Mouse (Mus musculus) T-helper 17 cell (primary cell): ENCODE results near the gene Ccdc81.

ENCODE experiments used
- in situ Hi-C, 2 experiments: fragments of 300-600 bp; cut with MboI, MseI; formaldehyde crosslinking; loops; 1 replicate in 1 of 2; 2 replicates in 1 of 2; pipeline ENCODE4 v1.15.1; 2025; ENCODE audit warnings: high pct_unique_total_duplicates in 2 of 2

Ccdc81 gene

GRCm38 (mm10) chr7:89879686-89880085 lies 23.7 kb downstream of the Ccdc81 start:
- in situ Hi-C loops, result no loop called here

DNA sequence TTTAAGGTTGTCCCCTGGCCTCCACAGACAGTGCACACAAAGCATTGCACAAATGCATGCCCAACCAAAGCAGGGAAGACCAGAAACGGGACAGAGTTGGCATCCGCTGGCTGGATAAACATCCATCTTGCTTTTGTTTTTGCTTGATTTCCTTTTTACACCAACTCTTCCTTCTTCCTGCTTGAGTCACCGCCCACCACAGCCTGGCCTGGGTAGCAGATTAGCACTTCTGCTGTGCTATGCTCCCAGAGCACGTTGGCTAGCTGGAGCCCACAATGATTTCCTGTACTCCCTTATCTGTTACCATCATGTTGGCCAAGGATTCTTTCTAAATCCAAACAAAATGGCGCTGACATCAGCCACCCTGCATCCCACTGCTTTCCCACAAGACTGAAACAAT lies 36.2 kb downstream of the Ccdc81 start:
- in situ Hi-C loops, result no loop called here

- in situ Hi-C loops, result no loop called here
Measured at GRCm38 (mm10) chr7:89864769-89865168, 38.7 kb downstream of the Ccdc81 start.

DNA sequence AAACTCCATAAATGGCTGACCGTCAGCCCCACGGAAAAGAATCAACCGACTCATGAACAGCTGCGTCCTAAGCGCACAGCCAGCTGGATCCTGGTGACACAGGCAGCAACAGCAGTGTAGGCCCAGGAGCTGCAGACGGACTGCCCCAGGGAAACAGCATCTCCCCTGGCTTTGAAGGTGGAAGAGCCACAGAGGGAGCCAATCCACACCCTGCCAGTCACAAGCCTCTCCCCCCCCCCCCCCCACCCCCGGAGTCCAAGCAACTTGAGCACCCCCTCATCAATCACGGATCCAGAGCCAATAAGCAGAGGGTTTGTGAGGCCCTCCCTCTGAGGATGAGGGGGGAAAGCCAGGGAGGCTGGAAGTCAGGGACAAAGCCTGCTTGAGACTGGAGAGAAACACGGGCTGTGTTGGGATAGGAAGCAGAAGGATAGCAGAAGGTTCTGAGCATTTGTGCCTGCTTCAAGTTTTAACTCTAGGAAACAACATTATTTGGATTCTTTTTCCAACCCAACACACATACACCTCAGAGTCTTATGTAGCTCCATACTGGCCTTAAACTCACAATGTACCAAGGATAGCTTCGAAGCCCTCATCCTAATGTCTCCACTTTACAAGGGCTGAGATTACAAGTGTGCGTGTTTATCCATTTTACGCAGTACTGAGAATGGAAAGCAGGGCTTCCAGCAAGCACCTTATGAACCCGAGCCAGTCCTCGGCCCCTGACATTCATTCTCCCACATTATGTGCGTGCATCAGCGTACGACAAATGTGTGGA lies 46.8 kb downstream of the Ccdc81 start:
- in situ Hi-C loops, result no loop called here

DNA sequence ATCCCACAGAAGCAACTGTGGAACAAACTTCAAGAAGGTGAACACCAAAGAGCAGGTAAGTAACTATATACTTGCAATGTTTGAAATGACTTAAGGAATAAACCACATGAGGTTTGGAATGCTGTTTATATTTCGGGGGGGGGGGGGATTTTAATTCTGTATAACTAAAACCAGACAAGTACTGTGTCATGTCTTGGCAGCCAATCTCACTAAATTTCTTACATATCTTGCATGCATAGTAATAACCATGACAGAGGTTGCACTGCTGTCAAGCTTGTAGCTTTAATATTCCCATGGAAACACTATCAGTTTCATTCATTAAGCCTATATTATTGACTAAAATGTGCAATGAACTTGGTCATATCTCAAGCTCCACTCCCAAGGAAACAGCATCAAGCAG lies 48.2 kb downstream of the Ccdc81 start:
- in situ Hi-C loops, result no loop called here

- in situ Hi-C loops, result no loop called here
Measured at GRCm38 (mm10) chr7:89853131-89853530, 50.3 kb downstream of the Ccdc81 start.

DNA sequence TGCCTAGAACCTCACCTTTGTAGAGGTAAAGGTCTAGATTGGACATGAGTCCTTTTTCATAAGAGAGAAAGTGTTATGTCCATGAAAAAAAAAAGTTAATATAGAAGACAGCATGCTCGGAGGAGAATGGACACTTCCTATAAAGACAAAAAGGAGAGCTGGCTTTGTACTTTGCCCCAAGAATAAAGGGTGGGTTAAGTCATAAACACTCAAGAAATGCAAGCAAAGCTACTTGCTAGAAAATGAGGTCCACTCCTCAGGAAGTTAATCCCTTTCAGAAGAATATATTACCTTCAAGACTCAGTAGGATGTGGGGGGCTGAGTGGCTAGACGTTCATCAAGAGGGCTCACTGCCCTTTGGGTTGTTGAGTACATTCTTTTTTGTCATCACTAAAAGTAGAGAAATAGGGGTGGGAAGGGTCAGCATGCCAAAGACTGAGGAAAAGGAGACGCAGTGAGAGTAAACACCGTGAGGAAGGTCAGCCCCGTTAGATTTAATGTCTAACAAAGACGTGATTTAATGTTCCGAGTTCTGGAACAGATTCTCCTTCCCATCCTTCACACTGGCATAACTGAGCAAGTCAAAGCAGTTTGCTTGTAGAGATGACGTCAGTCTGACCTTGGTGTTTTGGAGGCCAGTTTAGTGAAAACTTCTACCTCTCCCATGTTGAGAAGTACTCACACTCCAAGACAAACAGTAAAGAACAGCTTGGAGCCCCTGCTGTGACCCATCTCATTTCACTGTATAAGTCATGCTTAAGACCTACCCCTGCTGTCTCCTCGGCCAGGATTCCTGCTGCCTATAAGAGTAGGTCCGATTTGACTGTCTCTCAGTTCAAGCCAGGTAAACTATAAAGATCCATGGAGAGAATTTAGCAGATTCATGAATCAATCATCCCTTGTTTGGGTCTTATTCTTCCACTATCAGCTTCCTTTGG lies 51.0 kb downstream of the Ccdc81 start:
- in situ Hi-C loops, result no loop called here

DNA sequence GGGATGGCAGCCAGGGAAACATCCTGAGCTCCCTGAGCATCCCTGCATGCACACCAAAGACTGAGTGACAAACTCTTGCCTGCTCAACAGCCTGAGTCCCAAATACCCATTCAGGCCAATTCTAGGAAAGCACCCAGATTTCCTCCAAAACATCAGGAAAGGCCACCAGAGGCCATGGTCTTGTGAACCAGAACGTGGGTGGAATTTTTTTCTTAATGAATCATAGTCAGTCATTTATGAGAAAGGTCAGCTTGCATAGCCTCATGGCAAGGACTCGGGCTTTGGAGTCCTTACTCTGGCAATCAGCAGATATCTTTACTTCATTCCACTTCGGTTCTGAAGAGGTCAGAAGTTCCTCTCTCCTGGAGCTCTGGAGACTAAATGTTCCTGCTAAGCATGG lies 52.9 kb downstream of the Ccdc81 start:
- in situ Hi-C loops, result no loop called here

- in situ Hi-C loops, result loop anchor here (5.0 to 25.0 kb wide), 4 partner anchors 48 to 758 kb away; no protein-coding TSS in a partner anchor
Measured at GRCm38 (mm10) chr7:89845669-89846068, 57.8 kb downstream of the Ccdc81 start.

- in situ Hi-C loops, result loop anchor here (5.0 to 25.0 kb wide), 4 partner anchors 346 to 756 kb away; no protein-coding TSS in a partner anchor
Measured at GRCm38 (mm10) chr7:89843533-89843932, 59.9 kb downstream of the Ccdc81 start.

GRCm38 (mm10) chr7:89843121-89843520 lies 60.3 kb downstream of the Ccdc81 start:
- in situ Hi-C loops, result loop anchor here (5.0 to 25.0 kb wide), 4 partner anchors 346 to 756 kb away; no protein-coding TSS in a partner anchor

DNA sequence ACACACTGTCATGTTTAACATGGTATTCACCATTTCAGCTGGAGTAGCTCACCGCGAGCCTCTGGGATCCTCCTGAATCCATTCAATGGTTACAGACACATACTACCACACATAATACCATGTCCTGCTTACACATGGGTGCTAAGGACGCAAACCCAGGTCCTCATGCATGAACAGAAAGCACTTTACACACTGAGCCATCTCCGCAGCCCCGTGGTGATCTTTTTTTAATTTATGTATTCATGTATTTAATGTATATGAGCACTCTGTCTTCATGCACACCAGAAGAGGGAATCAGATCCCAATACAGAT lies 61.1 kb downstream of the Ccdc81 start:
- in situ Hi-C loops, result loop anchor here (5.0 to 25.0 kb wide), 4 partner anchors 345 to 755 kb away; no protein-coding TSS in a partner anchor

DNA sequence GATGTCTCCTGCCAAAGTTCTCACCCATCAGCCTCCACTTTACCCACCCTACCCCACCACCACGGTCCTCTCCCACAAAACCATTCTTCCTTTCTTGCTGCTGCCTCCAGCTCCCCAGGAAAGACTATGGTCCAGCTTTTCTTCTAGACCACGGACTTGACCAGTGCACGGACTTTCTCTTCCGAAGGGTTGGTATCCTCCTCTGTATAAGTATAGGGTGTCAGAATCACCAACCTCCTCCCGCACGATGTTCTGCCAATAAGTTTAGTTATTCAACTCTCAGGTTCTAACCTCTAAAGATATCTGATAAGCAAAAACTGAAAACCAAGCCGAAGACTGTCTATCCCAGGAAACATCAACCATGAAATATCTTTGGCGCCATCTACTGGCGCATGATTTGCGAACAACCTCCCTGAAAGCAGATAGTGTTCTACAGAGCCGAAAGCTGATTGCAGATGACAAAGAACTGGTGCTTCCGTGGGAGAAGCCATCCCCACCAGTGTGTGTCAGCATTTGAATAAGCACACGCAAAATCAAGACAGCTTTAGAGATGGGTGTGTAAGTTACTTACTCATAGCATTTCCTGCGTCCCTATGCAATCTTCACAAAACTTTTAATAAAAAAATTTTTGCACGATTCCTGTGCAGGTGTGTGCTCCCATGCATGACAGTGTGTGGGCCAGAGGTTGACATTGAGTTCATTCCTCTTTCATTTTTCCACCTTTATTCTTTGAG lies 61.6 kb downstream of the Ccdc81 start:
- in situ Hi-C loops, result loop anchor here (5.0 to 25.0 kb wide), 4 partner anchors 345 to 755 kb away; no protein-coding TSS in a partner anchor

DNA sequence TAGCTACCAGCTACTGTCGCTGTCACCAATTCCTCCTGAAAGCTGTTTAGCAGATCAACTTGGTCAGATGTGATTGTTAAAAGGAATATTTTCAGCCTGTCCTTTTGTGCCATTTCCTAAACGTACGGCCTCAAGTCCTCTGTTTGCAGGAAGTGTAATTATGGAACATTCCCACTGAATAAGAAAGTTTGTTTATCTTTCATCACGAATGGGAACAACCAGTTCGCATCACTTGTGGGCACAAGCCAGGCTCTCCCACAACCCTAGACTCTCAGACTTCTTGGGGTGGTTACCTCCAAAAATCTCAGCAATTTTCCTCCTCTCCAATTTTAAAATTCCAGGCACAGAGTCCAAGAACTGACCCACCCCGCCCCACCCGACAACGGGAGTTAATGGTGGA lies 63.7 kb downstream of the Ccdc81 start:
- in situ Hi-C loops, result loop anchor here (5.0 to 25.0 kb wide), 4 partner anchors 342 to 752 kb away; no protein-coding TSS in a partner anchor

- in situ Hi-C loops, result loop anchor here in 1 of 2 experiments (25.0 kb wide), 1 partner anchor 751 kb away; no protein-coding TSS in a partner anchor
Measured at GRCm38 (mm10) chr7:89837841-89838240, 65.6 kb downstream of the Ccdc81 start.

DNA sequence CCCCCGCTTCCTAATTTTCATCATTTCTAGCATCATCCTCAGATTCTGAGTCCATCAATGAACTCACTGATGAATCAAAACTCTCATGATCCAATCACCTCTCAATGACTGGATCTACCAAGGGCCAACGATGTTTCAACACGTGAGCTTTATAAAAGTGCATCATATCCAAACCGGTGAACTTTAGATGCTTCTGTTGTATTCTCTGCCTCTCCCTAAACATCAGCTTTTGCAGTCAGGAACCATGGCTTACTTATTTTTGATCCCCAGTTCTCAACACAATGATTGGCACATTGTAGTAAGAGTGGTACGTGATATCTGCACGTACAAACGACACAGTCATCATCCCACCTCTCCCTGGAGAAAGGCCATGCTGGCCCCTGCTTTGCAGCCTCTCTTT lies 66.8 kb downstream of the Ccdc81 start:
- in situ Hi-C loops, result loop anchor here in 1 of 2 experiments (25.0 kb wide), 1 partner anchor 749 kb away; no protein-coding TSS in a partner anchor

DNA sequence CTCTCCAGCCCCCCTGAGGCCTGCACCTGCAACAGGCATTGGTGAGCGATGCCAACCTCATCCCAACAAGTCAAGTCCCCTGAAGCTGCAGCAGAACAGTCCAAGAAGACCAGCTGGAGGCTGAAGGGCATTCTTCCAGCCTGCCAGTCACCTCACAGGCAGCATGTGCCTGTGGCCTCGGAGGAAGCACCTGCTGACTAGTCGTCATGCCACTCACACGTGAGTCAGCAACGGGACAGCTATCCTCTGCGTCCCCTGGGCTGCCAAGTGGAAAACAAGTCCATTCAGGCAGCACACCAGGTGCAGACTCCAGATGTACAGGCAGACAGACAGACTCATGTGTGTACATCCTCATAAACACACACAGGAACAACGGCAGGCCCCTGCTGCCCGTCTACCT lies 67.9 kb downstream of the Ccdc81 start:
- in situ Hi-C loops, result loop anchor here in 1 of 2 experiments (25.0 kb wide), 1 partner anchor 748 kb away; no protein-coding TSS in a partner anchor

GRCm38 (mm10) chr7:89833521-89833920 lies 69.9 kb downstream of the Ccdc81 start:
- in situ Hi-C loops, result loop anchor here in 1 of 2 experiments (5.0 to 25.0 kb wide), 2 partner anchors 106 to 746 kb away; no protein-coding TSS in a partner anchor

- in situ Hi-C loops, result loop anchor here in 1 of 2 experiments (25.0 kb wide), 1 partner anchor 742 kb away; no protein-coding TSS in a partner anchor
Measured at GRCm38 (mm10) chr7:89829201-89829600, 74.2 kb downstream of the Ccdc81 start.

DNA sequence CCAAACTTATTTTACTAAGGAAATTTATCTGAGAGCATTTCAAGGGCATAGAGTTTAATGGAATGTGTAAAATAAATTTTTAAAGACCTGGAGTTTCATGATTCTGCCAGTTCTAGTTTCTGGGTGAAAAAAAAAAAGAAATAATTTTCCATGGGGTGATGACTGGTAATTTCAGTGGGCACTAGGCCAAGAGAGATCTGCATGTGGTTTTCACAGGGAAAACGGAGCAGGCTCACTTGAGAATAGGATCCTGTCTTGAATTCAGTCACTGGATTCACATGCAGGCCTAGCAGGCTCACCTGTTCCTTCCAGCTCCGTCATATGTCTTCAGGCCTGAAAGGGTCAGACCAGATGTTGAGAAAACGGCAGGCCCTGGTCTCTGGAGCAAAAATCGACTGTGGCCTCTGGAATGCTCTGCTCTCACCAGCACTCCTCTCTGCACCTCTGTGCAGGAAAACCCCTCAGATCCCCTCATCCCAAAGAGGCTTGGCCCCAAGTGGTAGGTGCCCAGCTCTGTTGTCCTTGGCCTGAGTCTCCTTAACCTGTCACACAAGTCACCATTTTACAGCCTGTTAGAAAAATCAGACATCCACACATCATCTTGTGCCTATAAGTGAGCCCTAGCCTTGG lies 74.9 kb downstream of the Ccdc81 start:
- in situ Hi-C loops, result loop anchor here in 1 of 2 experiments (25.0 kb wide), 1 partner anchor 741 kb away; no protein-coding TSS in a partner anchor
